Mouse (Mus musculus) midbrain, embryonic 12.5 days (tissue): Measurements from ENCODE around the gene Mical2. TPM values are rescaled to one million over a fixed set of nuclear protein-coding genes. Genes with fewer than 3 reads are reported as not detected.

Source experiments
- ATAC-seq: fragments of 200-750 bp; cut with Nextera tagmentation; 2 replicates; pipeline ENCODE4 v1.8.0; 2017; ENCODE audit warnings: low read depth, moderate TSS enrichment, moderate library complexity; ENCODE audit not compliant: low FRiP score
- H3K27ac ChIP-seq: fragments of 300-500 bp; sonication (generic); replicated peaks from 2 replicates; pipeline ENCODE4 v1.5.1; 2016; ENCODE audit warnings: mild to moderate bottlenecking
- H3K27me3 ChIP-seq: fragments of 300-500 bp; sonication (generic); 2 replicates; pipeline ENCODE4 v1.6.1; 2016; ENCODE audit warnings: mild to moderate bottlenecking
- H3K36me3 ChIP-seq: fragments of 300-500 bp; sonication (generic); 2 replicates; pipeline ENCODE4 v1.6.1; 2016
- H3K4me1 ChIP-seq: fragments of 300-500 bp; sonication (generic); 2 replicates; pipeline ENCODE4 v1.6.1; 2016
- H3K4me2 ChIP-seq: fragments of 300-500 bp; sonication (generic); replicated peaks from 2 replicates; pipeline ENCODE4 v1.6.1; 2016; ENCODE audit warnings: mild to moderate bottlenecking, moderate library complexity
- H3K4me3 ChIP-seq: fragments of 300-500 bp; sonication (generic); 2 replicates; pipeline ENCODE4 v1.5.1; 2016; ENCODE audit warnings: mild to moderate bottlenecking
- H3K9ac ChIP-seq: fragments of 300-500 bp; sonication (generic); replicated peaks from 2 replicates; pipeline ENCODE4 v1.6.1; 2016; ENCODE audit warnings: mild to moderate bottlenecking, moderate library complexity
- H3K9me3 ChIP-seq: fragments of 300-500 bp; sonication (generic); 2 replicates; pipeline ENCODE4 v1.6.1; 2016; ENCODE audit warnings: mild to moderate bottlenecking
- WGBS: fragments of 180-500 bp; shearing (Covaris S2); methylation state at CpG from one replicate; pipeline ENCODE4 v1.1.7; 2016; 5-methylcytosine and 5-hydroxymethylcytosine counted together
- polyA plus RNA-seq: library from polyadenylated mRNA; unstranded; fragments of >200 nt; fragmentation: Nextera tagmentation; extraction: Ambion mirVana; gene quantifications from 2 replicates; pipeline ENCODE4 v1.2.1, GENCODE M21; 2016

The Mical2 gene
- polyA plus RNA-seq, 1 experiment from 2014 or later: 2.2 TPM

GRCm38 (mm10) chr7:112272692-112273091 is 47.0 kb downstream of the Mical2 start:
- WGBS: 24% methylated on average over 5 of the region's 5 CpGs
- H3K9ac ChIP-seq: no peak overlapping the region
- H3K4me3 ChIP-seq: no peak overlapping the region
- H3K36me3 ChIP-seq: no peaks in the 10 kb centered on the region
- ATAC-seq: no peak
- no peak overlapping the region for H3K4me2 ChIP-seq
- H3K27ac ChIP-seq: 0 out of 2 replicates have a peak overlapping the region, but pooled peaks have one; percentile 8
- peaks cover 13% of the 10 kb centered on the region for H3K4me1 ChIP-seq
- H3K27me3 ChIP-seq: no peaks in the 10 kb centered on the region
- no peaks in the 10 kb centered on the region for H3K9me3 ChIP-seq

DNA sequence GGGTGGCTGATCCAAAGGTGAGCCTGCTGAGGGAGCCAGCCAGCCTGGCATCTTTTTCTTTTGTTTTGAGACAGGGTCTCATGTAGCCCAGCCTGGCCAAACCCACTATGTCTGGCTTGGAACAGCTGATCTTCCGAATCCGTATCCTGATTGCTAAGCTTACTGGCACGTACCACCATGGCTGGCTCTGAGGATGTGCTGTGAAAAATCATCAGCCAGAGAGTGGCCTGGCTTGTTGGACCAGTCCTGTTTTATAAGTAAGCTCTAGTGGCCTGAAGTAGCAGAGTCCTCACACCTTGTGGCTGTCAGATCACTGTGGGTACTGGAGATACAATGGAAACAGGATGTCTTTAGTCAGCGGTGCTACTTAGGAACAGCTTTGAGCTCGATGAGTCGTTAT is 47.8 kb downstream of the Mical2 start:
- no peak overlapping the region for H3K9ac ChIP-seq
- H3K4me3 ChIP-seq: no peak overlapping the region
- no peak overlapping the region for H3K27ac ChIP-seq
- peaks cover 13% of the 10 kb centered on the region for H3K4me1 ChIP-seq
- H3K36me3 ChIP-seq: no peaks in the 10 kb centered on the region
- 79% methylated on average over 6 of the region's 6 CpGs for WGBS
- H3K27me3 ChIP-seq: no peaks in the 10 kb centered on the region
- H3K9me3 ChIP-seq: no peaks in the 10 kb centered on the region
- H3K4me2 ChIP-seq: no peak overlapping the region
- ATAC-seq: no peak

GRCm38 (mm10) chr7:112274611-112275010 is 49.0 kb downstream of the Mical2 start:
- Histone ChIP-seq H3K27me3 (no peaks in the 10 kb centered on the region), H3K4me1 (peaks cover 13% of the 10 kb centered on the region), H3K4me2 (no peak overlapping the region), H3K9ac (no peak overlapping the region), H3K9me3 (no peaks in the 10 kb centered on the region), H3K36me3 (no peaks in the 10 kb centered on the region), H3K4me3 (no peak overlapping the region), H3K27ac (no peak overlapping the region)
- WGBS: 51% methylated on average over 2 of the region's 2 CpGs
- ATAC-seq: no peak

GRCm38 (mm10) chr7:112275093-112275492 is 49.4 kb downstream of the Mical2 start:
- Histone ChIP-seq H3K27me3 (no peaks in the 10 kb centered on the region), H3K27ac (no peak overlapping the region), H3K4me1 (peaks cover 13% of the 10 kb centered on the region), H3K4me2 (no peak overlapping the region), H3K9ac (no peak overlapping the region), H3K36me3 (no peaks in the 10 kb centered on the region), H3K4me3 (no peak overlapping the region), H3K9me3 (no peaks in the 10 kb centered on the region)
- ATAC-seq: no peak
- 77% methylated on average over 3 of the region's 3 CpGs for WGBS

- Histone ChIP-seq H3K4me1 (peaks cover 13% of the 10 kb centered on the region), H3K36me3 (no peaks in the 10 kb centered on the region), H3K27me3 (no peaks in the 10 kb centered on the region), H3K9ac (no peak overlapping the region), H3K9me3 (no peaks in the 10 kb centered on the region), H3K4me2 (no peak overlapping the region), H3K4me3 (no peak overlapping the region), H3K27ac (no peak overlapping the region)
- no peak for ATAC-seq
- 58% methylated on average over 2 of the region's 2 CpGs for WGBS
Measured at GRCm38 (mm10) chr7:112275883-112276282, 50.2 kb downstream of the Mical2 start.

- H3K27me3 ChIP-seq: no peaks in the 10 kb centered on the region
- no peak overlapping the region for H3K9ac ChIP-seq
- WGBS: 87% methylated on average over 4 of the region's 4 CpGs
- no peak for ATAC-seq
- no peaks in the 10 kb centered on the region for H3K36me3 ChIP-seq
- H3K4me2 ChIP-seq: no peak overlapping the region
- H3K9me3 ChIP-seq: no peaks in the 10 kb centered on the region
- H3K4me3 ChIP-seq: no peak overlapping the region
- H3K4me1 ChIP-seq: peaks cover 13% of the 10 kb centered on the region
- H3K27ac ChIP-seq: no peak overlapping the region
Measured at GRCm38 (mm10) chr7:112276823-112277222, 51.2 kb downstream of the Mical2 start.

GRCm38 (mm10) chr7:112278648-112279047 is 53.0 kb downstream of the Mical2 start:
- no peak for ATAC-seq
- 70% methylated on average over 4 of the region's 4 CpGs for WGBS

GRCm38 (mm10) chr7:112280474-112280873 is 54.8 kb downstream of the Mical2 start:
- ATAC-seq: no peak
- Histone ChIP-seq H3K27me3 (no peaks in the 10 kb centered on the region), H3K4me3 (no peak overlapping the region), H3K36me3 (no peaks in the 10 kb centered on the region), H3K4me2 (no peak overlapping the region), H3K9me3 (no peaks in the 10 kb centered on the region), H3K9ac (no peak overlapping the region), H3K4me1 (no peaks in the 10 kb centered on the region), H3K27ac (no peak overlapping the region)
- WGBS: 64% methylated on average over 3 of the region's 3 CpGs

More at GRCm38 (mm10) chr7:112278648-112279047, 53.0 kb downstream of the Mical2 start:
- H3K27me3 ChIP-seq: no peaks in the 10 kb centered on the region
- no peak overlapping the region for H3K9ac ChIP-seq
- H3K4me1 ChIP-seq: peaks cover under 1% of the 10 kb centered on the region; the same call in 1 of the 2 replicates
- H3K4me3 ChIP-seq: no peak overlapping the region
- no peak overlapping the region for H3K27ac ChIP-seq
- no peaks in the 10 kb centered on the region for H3K36me3 ChIP-seq
- no peak overlapping the region for H3K4me2 ChIP-seq
- no peaks in the 10 kb centered on the region for H3K9me3 ChIP-seq

GRCm38 (mm10) chr7:112283606-112284310 is 58.1 kb downstream of the Mical2 start:
- H3K36me3 ChIP-seq: no peaks in the 10 kb centered on the region
- 80% methylated on average over 9 of the region's 9 CpGs for whole genome bisulfite sequencing
- ATAC-seq: no peak

DNA sequence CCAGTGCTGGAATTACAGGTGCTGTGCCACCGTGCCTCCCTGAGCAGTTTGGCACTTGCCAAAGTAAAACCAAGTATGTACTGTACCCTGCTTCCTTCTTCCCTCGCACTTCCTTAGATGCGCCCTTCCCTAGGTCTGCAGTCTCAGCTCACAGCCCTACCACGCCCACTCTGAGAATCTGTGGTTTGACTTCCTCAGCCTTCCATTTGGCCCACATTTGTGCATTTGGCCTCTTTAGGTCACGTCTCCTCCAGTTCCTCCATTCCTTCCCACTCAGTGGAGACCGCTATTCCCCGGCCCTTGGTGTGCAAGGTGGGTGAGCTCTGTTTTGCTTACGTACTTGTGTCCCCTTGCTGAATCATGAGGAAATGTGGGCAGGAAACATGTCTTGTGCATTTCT is 59.9 kb downstream of the Mical2 start:
- Histone ChIP-seq H3K4me2 (no peak overlapping the region), H3K27me3 (no peaks in the 10 kb centered on the region; the same call in 1 of the 2 replicates)
- ATAC-seq: no peak

More at GRCm38 (mm10) chr7:112283606-112284310, 58.1 kb downstream of the Mical2 start:
- Histone ChIP-seq H3K9ac (no peak overlapping the region), H3K27me3 (no peaks in the 10 kb centered on the region), H3K27ac (no peak overlapping the region), H3K4me2 (no peak overlapping the region), H3K4me1 (no peaks in the 10 kb centered on the region; the same call in 1 of the 2 replicates), H3K9me3 (no peaks in the 10 kb centered on the region), H3K4me3 (no peak overlapping the region)

GRCm38 (mm10) chr7:112288352-112289107 is 62.9 kb downstream of the Mical2 start:
- Histone ChIP-seq H3K36me3 (no peaks in the 10 kb centered on the region), H3K4me2 (no peak overlapping the region), H3K9me3 (no peaks in the 10 kb centered on the region), H3K9ac (no peak overlapping the region), H3K4me1 (no peaks in the 10 kb centered on the region; the same call in 1 of the 2 replicates), H3K27me3 (no peaks in the 10 kb centered on the region; the same call in 1 of the 2 replicates), H3K4me3 (no peak overlapping the region), H3K27ac (no peak overlapping the region)
- 89% methylated on average over 5 of the region's 5 CpGs for WGBS
- ATAC-seq: no peak

More for the DNA sequence above, 59.9 kb downstream of the Mical2 start:
- Histone ChIP-seq H3K9me3 (no peaks in the 10 kb centered on the region), H3K27ac (no peak overlapping the region), H3K4me3 (no peak overlapping the region), H3K36me3 (no peaks in the 10 kb centered on the region), H3K4me1 (no peaks in the 10 kb centered on the region; the same call in 1 of the 2 replicates), H3K9ac (no peak overlapping the region)
- WGBS: 91% methylated on average over 8 of the region's 8 CpGs

GRCm38 (mm10) chr7:112289514-112289913 is 63.9 kb downstream of the Mical2 start:
- H3K9ac ChIP-seq: no peak overlapping the region
- no peak overlapping the region for H3K4me3 ChIP-seq
- H3K27ac ChIP-seq: no peak overlapping the region
- H3K36me3 ChIP-seq: no peaks in the 10 kb centered on the region
- no peaks in the 10 kb centered on the region; the same call in 1 of the 2 replicates for H3K4me1 ChIP-seq
- no peaks in the 10 kb centered on the region; the same call in 1 of the 2 replicates for H3K27me3 ChIP-seq
- WGBS: 71% methylated on average over 5 of the region's 5 CpGs
- H3K4me2 ChIP-seq: no peak overlapping the region
- no peak for ATAC-seq
- no peaks in the 10 kb centered on the region for H3K9me3 ChIP-seq
